Mouse (Mus musculus) midbrain, embryonic 14.5 days (tissue): ENCODE data around the gene Rcbtb1. TPM values are rescaled to one million over a fixed set of nuclear protein-coding genes. Genes with fewer than 3 reads are reported as not detected.
A peak's percentile ranks its signal among the peaks of the same experiment; 100 is the strongest.
"Not testable (repeated sequence)": the region's sequence is repeated elsewhere in the genome, so short reads cannot be mapped to it uniquely, and the experiment has no call there.

Experiments
- ATAC-seq: fragments of 200-750 bp; cut with Nextera tagmentation; 2 replicates; pipeline ENCODE4 v1.8.0; 2017; ENCODE audit warnings: moderate number of reproducible peaks, moderate library complexity; ENCODE audit not compliant: low FRiP score, low TSS enrichment
- DNase-seq: peaks from one replicate; pipeline ENCODE4 v3.0.0-alpha.2; 2015
- H3K27ac ChIP-seq: fragments of 300-500 bp; sonication (generic); replicated peaks from 2 replicates; pipeline ENCODE4 v1.5.1; 2014; ENCODE audit warnings: mild to moderate bottlenecking, low read depth, low read length, moderate library complexity
- H3K27me3 ChIP-seq: fragments of 300-500 bp; sonication (generic); 2 replicates; pipeline ENCODE4 v1.6.1; 2014; ENCODE audit warnings: low read length, control low read depth, mixed read lengths; ENCODE audit not compliant: control insufficient read depth, insufficient read depth
- H3K36me3 ChIP-seq: fragments of 300-500 bp; sonication (generic); 2 replicates; pipeline ENCODE4 v1.6.1; 2014; ENCODE audit warnings: low read length, control low read depth; ENCODE audit not compliant: control insufficient read depth, insufficient read depth
- H3K4me1 ChIP-seq: fragments of 300-500 bp; sonication (generic); 2 replicates; pipeline ENCODE4 v1.6.1; 2014; ENCODE audit warnings: mild to moderate bottlenecking, antibody characterized with exemption, low read length, control low read depth; ENCODE audit not compliant: control insufficient read depth, insufficient read depth
- H3K4me2 ChIP-seq: fragments of 300-500 bp; sonication (generic); 2 replicates; pipeline ENCODE4 v1.6.1; 2014; ENCODE audit warnings: mild to moderate bottlenecking, low read length, moderate library complexity
- H3K4me3 ChIP-seq: fragments of 300-500 bp; sonication (generic); replicated peaks from 2 replicates; pipeline ENCODE4 v1.5.1; 2014; ENCODE audit warnings: low read depth, low read length
- H3K9ac ChIP-seq: fragments of 300-500 bp; sonication (generic); replicated peaks from 2 replicates; pipeline ENCODE4 v1.6.1; 2014; ENCODE audit warnings: mild to moderate bottlenecking, low read length, moderate library complexity
- H3K9me3 ChIP-seq: fragments of 300-500 bp; sonication (generic); 2 replicates; pipeline ENCODE4 v1.6.1; 2016; ENCODE audit warnings: low read length, control low read depth, mixed read lengths; ENCODE audit not compliant: control insufficient read depth
- WGBS: fragments of 180-500 bp; shearing (Covaris S2); extraction: QIAGEN DNeasy Blood & Tissue Kit; methylation state at CpG from one replicate; pipeline ENCODE4 v1.1.7; 2014; 5-methylcytosine and 5-hydroxymethylcytosine counted together
- polyA plus RNA-seq: library from polyadenylated mRNA; unstranded; fragments of >200 nt; fragmentation: Nextera tagmentation; extraction: Ambion mirVana; gene quantifications from 2 replicates; pipeline ENCODE4 v1.2.1, GENCODE M21; 2014

Gene Rcbtb1
- polyA plus RNA-seq, 1 experiment from 2014 or later: 79.4 TPM

GRCm38 (mm10) chr14:59233635-59234034, 32.6 kb downstream of the Rcbtb1 start:
- Histone ChIP-seq H3K27ac (no peak overlapping the region), H3K4me3 (no peak overlapping the region), H3K9ac (no peak overlapping the region), H3K4me1 (no peaks in the 10 kb centered on the region), H3K9me3 (peaks cover 3% of the 10 kb centered on the region; the same call in 1 of the 2 replicates), H3K36me3 (peaks cover 90% of the 10 kb centered on the region), H3K4me2 (no peak overlapping the region), H3K27me3 (no peaks in the 10 kb centered on the region)
- DNase-seq (no peak), ATAC-seq (no peak)
- WGBS: 95% methylated on average over 9 of the region's 9 CpGs

GRCm38 (mm10) chr14:59250350-59250749, 49.3 kb downstream of the Rcbtb1 start:
- H3K4me1 ChIP-seq, H3K27me3 ChIP-seq, H3K4me3 ChIP-seq, H3K9ac ChIP-seq, H3K9me3 ChIP-seq, H3K27ac ChIP-seq, ATAC-seq, H3K36me3 ChIP-seq, H3K4me2 ChIP-seq: not testable (repeated sequence)
- 75% methylated on average over 5 of the region's 5 CpGs for WGBS
- DNase-seq: peak; percentile 57

- H3K27ac ChIP-seq, H3K9ac ChIP-seq, H3K4me2 ChIP-seq, ATAC-seq, H3K9me3 ChIP-seq, H3K27me3 ChIP-seq, H3K36me3 ChIP-seq, DNase-seq, H3K4me3 ChIP-seq, H3K4me1 ChIP-seq: not testable (repeated sequence)
- 97% methylated on average over 1 of the region's 1 CpGs for WGBS
Observed at GRCm38 (mm10) chr14:59255861-59256260, 54.9 kb downstream of the Rcbtb1 start.

- 83% methylated on average over 3 of the region's 3 CpGs for WGBS
- Histone ChIP-seq H3K4me1 (no peaks in the 10 kb centered on the region), H3K4me2 (no peak within 1 kb of the TSS), H3K9me3 (no peaks in the 10 kb centered on the region), H3K27me3 (no peaks in the 10 kb centered on the region), H3K36me3 (no peaks in the 10 kb centered on the region), H3K4me3 (no peak within 1 kb of the TSS), H3K9ac (no peak within 1 kb of the TSS), H3K27ac (no peak within 1 kb of the TSS)
- DNase-seq (no peak), ATAC-seq (no peak)
Observed at GRCm38 (mm10) chr14:59260056-59260455, 59.0 kb downstream of the Rcbtb1 start, which contains the start of gene Gm6904. Gene Gm6904 (minus strand): TSS chr14:59260216.

- 93% methylated on average over 4 of the region's 4 CpGs for WGBS
- not testable (repeated sequence) for H3K9ac ChIP-seq, H3K4me3 ChIP-seq, H3K4me1 ChIP-seq, H3K27ac ChIP-seq, H3K4me2 ChIP-seq, H3K9me3 ChIP-seq, H3K36me3 ChIP-seq, DNase-seq, ATAC-seq, H3K27me3 ChIP-seq
Observed at GRCm38 (mm10) chr14:59274961-59275360, 74.0 kb downstream of the Rcbtb1 start.

Other genes with a start within 250 kb of the Rcbtb1 start
- gene 1700129C05Rik, start 58.3 kb upstream of the Rcbtb1 start, polyA plus RNA-seq: not detected in 2 replicates
- not detected in 2 replicates for gene Gm5142, start 22.5 kb upstream of the Rcbtb1 start, polyA plus RNA-seq
- not detected in 2 replicates for gene Gm6904, start 59.0 kb downstream of the Rcbtb1 start, polyA plus RNA-seq
- gene Phf11a, start 96.3 kb downstream of the Rcbtb1 start, polyA plus RNA-seq: 0.97 TPM in 1 of 2 replicates, not detected in the other
- 2.5 TPM in 1 of 2 replicates, not detected in the other for gene Phf11b, start 140.1 kb downstream of the Rcbtb1 start, polyA plus RNA-seq
- 0.18 and 1.3 TPM in 2 replicates for gene Phf11d, start 164.3 kb downstream of the Rcbtb1 start, polyA plus RNA-seq
- 0.31 and 0.49 TPM in 2 replicates for gene Phf11c, start 194.2 kb downstream of the Rcbtb1 start, polyA plus RNA-seq
- gene Setdb2, start 239.7 kb downstream of the Rcbtb1 start, polyA plus RNA-seq: 5.4 and 8.6 TPM in 2 replicates
- 19.8 and 26.5 TPM in 2 replicates for gene Cab39l, start 239.8 kb downstream of the Rcbtb1 start, polyA plus RNA-seq